Mouse (Mus musculus) lung, embryonic 14.5 days (tissue): Measurements from ENCODE around the gene Ppp2ca. TPM values are rescaled to one million over a fixed set of nuclear protein-coding genes. Genes with fewer than 3 reads are reported as not detected.
A peak's percentile ranks its signal among the peaks of the same experiment; 100 is the strongest.
"Not testable (repeated sequence)": the region's sequence is repeated elsewhere in the genome, so short reads cannot be mapped to it uniquely, and the experiment has no call there.

Source experiments
- ATAC-seq: fragments of 200-750 bp; cut with Nextera tagmentation; 2 replicates; pipeline ENCODE4 v1.8.0; 2017; ENCODE audit warnings: mild to moderate bottlenecking, moderate TSS enrichment, moderate library complexity; ENCODE audit not compliant: insufficient read depth
- DNase-seq: peaks from one replicate; pipeline ENCODE4 v3.0.0-alpha.2; 2015
- H3K27ac ChIP-seq: fragments of 300-500 bp; sonication (generic); 2 replicates; pipeline ENCODE4 v1.5.1; 2014; ENCODE audit warnings: low read depth, mild to moderate bottlenecking, moderate library complexity
- H3K27me3 ChIP-seq: fragments of 300-500 bp; sonication (generic); 2 replicates; pipeline ENCODE4 v1.6.1; 2014; ENCODE audit warnings: low read length, control low read depth; ENCODE audit not compliant: insufficient read depth
- H3K36me3 ChIP-seq: fragments of 300-500 bp; sonication (generic); 2 replicates; pipeline ENCODE4 v1.6.1; 2014; ENCODE audit warnings: control low read depth; ENCODE audit not compliant: insufficient read depth
- H3K4me1 ChIP-seq: fragments of 300-500 bp; sonication (generic); 2 replicates; pipeline ENCODE4 v1.6.1; 2014; ENCODE audit warnings: antibody characterized with exemption, control low read depth; ENCODE audit not compliant: insufficient read depth
- H3K4me2 ChIP-seq: fragments of 300-500 bp; sonication (generic); 2 replicates; pipeline ENCODE4 v1.6.1; 2014; ENCODE audit warnings: mild to moderate bottlenecking
- H3K4me3 ChIP-seq: fragments of 300-500 bp; sonication (generic); 2 replicates; pipeline ENCODE4 v1.5.1; 2014; ENCODE audit warnings: low read depth, low read length
- H3K9ac ChIP-seq: fragments of 300-500 bp; sonication (generic); 2 replicates; pipeline ENCODE4 v1.6.1; 2014
- H3K9me3 ChIP-seq: fragments of 300-500 bp; sonication (generic); 2 replicates; pipeline ENCODE4 v1.6.1; 2016; ENCODE audit warnings: low read depth, low read length, control low read depth
- CTCF ChIP-seq: IDR thresholded peaks from 2 replicates; pipeline ENCODE4 v1.5.1; 2016; ENCODE audit warnings: antibody characterized with exemption, low read depth
- WGBS: fragments of 180-500 bp; shearing (Covaris S2); extraction: QIAGEN DNeasy Blood & Tissue Kit; methylation state at CpG from one replicate; pipeline ENCODE4 v1.1.7; 2014; 5-methylcytosine and 5-hydroxymethylcytosine counted together
- polyA plus RNA-seq: library from polyadenylated mRNA; unstranded; fragments of >200 nt; fragmentation: Nextera tagmentation; extraction: Ambion mirVana; gene quantifications from 2 replicates; pipeline ENCODE4 v1.2.1, GENCODE M21; 2014

The Ppp2ca gene
- polyA plus RNA-seq, 1 experiment from 2014 or later: 95.3 TPM

DNA sequence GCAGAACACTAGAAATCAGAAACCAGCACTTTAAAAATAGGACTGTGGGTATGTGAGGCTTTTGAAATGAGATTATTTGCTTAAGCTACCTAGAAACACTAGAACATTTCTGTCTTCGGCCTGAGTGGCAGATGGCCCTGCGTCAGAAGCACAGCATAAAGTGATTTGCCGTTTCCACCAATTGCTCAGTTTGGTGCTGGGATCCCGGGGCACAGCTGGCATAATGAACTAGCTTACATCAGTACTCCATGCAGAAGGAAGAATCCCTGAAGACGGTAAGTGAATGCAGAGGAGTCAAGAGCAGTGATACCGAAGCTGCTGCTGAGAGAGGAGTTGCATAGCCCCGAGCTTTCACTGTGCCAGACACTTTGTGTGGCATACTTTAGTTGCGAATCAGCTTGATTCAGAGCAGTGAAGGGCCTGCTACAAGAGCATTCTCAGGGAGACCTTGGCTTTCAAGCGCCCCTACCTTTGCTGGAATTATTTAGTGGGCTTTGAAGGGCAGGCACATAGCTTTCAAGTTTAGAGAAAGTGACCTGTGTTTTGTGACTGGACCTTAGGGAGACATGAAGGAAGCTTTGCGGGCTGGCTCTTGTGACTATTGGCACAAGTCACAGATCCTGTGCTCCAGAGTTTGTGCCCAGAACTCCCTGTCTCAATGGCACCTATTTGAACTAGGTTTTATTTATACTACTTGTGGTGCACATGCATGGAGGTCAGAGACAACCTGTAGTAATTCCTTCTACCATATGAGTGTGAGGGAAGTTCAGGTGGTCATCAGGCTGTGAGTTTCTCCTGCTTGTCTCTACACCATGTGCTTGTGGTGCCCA is 31.4 kb downstream of the Ppp2ca start:
- Histone ChIP-seq H3K4me1 (0 out of 2 replicates have a peak, but pooled peaks cover 2% of the 10 kb centered on the region), H3K9me3 (no peaks in the 10 kb centered on the region), H3K36me3 (peaks cover 16% of the 10 kb centered on the region), H3K4me2 (no peak overlapping the region), H3K4me3 (no peak overlapping the region), H3K27me3 (no peaks in the 10 kb centered on the region), H3K27ac (peak overlapping the region; percentile 26; the same call in 1 of the 2 replicates), H3K9ac (no peak overlapping the region)
- no peak for TF ChIP-seq CTCF
- 58% methylated on average over 10 of the region's 10 CpGs for WGBS
- DNase-seq (no peak), ATAC-seq (no peak)

DNA sequence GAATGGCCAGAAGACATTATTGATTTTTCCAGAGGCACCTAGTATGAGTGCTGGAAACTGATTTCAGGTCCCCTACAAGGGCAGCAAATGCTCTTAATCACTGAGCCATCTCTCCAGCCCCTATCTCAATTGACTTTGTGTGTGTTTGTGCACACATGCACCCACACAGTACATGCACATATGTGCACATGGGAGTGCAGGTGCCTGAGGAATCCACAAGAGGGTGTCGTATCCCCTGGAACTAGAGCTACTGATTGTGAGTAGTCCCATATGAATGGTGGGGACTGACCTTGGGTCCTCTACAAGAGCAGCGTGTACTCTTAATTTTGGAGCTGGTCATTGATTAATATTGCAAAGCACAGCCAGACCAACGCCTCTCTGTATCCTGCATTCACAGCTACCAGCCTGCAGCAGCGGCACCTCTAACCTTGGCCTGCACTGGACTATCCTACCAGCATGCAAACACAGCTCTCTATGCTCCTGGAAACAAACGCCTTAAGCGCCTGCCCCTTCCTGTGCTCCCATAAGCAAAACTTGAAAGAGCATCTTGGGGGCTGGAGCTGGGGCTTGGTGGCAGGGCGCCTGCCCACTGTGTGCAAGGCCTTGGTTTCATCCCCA is 32.1 kb downstream of the Ppp2ca start:
- ATAC-seq (no peak), DNase-seq (no peak)
- Histone ChIP-seq H3K4me1 (0 out of 2 replicates have a peak, but pooled peaks cover 2% of the 10 kb centered on the region), H3K9ac (no peak overlapping the region), H3K36me3 (peaks cover 8% of the 10 kb centered on the region; the same call in 1 of the 2 replicates), H3K4me3 (no peak overlapping the region), H3K27ac (no peak overlapping the region), H3K9me3 (no peaks in the 10 kb centered on the region), H3K4me2 (no peak overlapping the region), H3K27me3 (no peaks in the 10 kb centered on the region)
- peak; percentile 44; the same call in 1 of the 2 replicates for TF ChIP-seq CTCF
- WGBS: 71% methylated on average over 7 of the region's 7 CpGs

DNA sequence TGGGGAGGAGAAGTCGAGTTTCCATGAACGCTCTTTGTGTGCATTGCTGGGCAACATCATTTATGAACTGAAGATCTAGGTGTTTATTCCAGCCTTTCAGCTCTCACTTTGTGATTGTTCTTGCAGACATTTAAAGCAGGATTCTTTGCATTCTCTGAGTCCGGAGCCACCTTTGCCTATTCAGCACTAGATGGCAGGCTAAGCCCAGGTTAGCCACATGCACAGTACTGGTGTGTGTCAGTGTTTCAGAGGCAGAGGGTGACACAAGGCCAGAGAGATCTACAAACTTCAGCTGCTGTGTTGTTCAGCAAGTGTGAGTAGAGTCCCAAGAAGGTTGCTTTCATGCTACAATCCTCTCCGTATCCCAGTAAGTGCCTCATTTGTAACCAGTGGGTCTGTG is 45.2 kb downstream of the Ppp2ca start:
- not testable (repeated sequence) for H3K9ac ChIP-seq, H3K4me2 ChIP-seq, H3K27ac ChIP-seq, H3K27me3 ChIP-seq, H3K4me1 ChIP-seq, H3K9me3 ChIP-seq, ATAC-seq, H3K36me3 ChIP-seq, H3K4me3 ChIP-seq
- 34% methylated on average over 4 of the region's 4 CpGs for WGBS
- TF ChIP-seq CTCF: peak; percentile 72
- peak; percentile 77 for DNase-seq

DNA sequence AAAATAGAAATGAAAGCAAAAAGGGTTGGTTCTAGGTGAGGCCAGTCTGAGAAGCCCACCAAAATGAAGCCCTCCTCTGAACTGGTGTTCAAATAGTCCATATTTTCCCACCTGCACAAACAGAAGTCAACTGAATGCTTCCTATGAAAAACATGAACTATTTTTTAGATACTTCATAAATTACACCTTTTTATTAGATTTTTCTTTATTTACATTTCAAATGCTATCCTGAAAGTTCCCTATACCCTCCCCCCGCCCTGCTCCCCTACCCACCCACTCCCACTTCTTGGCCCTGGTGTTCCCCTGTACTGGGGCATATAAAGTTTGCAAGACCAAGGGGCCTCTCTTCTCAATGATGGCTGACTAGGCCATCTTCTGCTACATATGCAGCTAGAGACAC is 46.9 kb downstream of the Ppp2ca start, which contains the start of gene Olfr1373:
Gene Olfr1373 (minus strand): TSS at position 101 of the 400 bp plus-strand sequence.
- not testable (repeated sequence) for H3K9me3 ChIP-seq, H3K27me3 ChIP-seq, H3K4me1 ChIP-seq, ATAC-seq, H3K27ac ChIP-seq, H3K9ac ChIP-seq, H3K36me3 ChIP-seq, H3K4me3 ChIP-seq, DNase-seq, H3K4me2 ChIP-seq
- 56% methylated on average over 1 of the region's 1 CpGs for WGBS

DNA sequence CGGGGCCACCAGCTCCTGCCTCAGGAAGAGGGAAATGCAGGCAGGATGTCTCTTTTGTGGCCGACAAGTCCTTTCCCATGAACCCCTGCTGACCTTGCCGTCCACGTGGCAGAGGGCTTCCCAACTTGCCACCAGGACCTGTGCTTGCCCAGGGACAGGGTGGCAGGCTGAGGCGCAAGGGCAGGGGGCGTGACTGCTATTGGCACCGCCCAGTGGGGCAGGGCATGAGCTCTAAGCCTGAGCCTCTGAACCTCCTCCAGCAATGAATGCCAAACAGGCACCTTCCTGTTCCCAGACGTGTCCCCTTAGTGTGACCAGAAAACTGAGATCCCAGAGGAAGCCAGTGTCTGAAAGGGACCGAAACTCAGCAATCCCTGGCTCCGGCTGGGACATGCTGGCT is 65.4 kb downstream of the Ppp2ca start:
- H3K9me3 ChIP-seq: no peaks in the 10 kb centered on the region
- ATAC-seq (0 out of 2 replicates have a peak, but pooled peaks have one; percentile 32), DNase-seq (peak; percentile 13)
- 28% methylated on average over 10 of the region's 10 CpGs for WGBS
- no peak overlapping the region for H3K4me2 ChIP-seq
- H3K27me3 ChIP-seq: peaks cover 11% of the 10 kb centered on the region
- no peaks in the 10 kb centered on the region for H3K4me1 ChIP-seq
- no peaks in the 10 kb centered on the region for H3K36me3 ChIP-seq
- no peak overlapping the region for H3K9ac ChIP-seq
- H3K4me3 ChIP-seq: no peak overlapping the region
- TF ChIP-seq CTCF: no peak
- H3K27ac ChIP-seq: no peak overlapping the region

DNA sequence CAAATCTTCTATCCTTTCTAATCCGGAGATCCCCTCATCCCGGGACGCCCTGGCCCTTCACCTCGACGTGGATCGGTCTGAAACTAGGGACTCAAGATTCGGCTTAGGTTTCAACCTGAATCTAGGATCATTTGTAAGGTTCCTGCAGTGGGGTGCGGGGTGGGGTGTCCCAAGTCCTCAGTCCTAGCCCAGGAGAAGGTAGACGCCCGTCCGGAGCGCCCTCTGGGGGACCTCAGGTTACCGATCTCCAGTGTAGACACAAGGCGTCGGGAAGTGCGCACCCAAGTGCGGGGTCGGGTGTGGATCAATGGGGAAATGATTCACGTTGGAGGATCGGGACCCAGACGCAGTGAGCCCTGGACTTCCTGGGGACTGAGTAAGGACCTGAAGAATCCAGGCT is 68.6 kb downstream of the Ppp2ca start:
- DNase-seq: peak; percentile 25
- H3K4me2 ChIP-seq: peak overlapping the region; percentile 71

DNA sequence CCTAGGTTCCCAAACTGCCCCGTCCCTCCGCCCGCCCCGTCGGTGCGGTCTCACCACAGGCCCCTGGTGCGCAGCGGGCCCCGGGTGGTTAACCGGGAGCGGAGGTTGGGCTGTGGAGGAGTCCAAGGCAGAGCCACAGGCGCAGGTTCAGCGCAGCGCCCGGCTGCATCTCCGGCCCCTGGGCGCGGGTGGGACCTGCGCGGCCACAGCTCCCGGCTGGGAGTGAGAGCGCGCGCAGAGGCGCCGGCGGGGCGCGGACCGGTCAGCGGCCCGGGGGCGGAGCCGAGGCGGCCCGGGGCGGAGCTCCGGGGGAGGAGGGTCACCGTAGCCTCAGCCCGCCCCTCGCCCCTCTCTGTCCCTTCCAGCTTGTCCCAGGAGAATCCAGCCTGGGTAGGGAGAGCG is 69.4 kb downstream of the Ppp2ca start:
- peaks cover 11% of the 10 kb centered on the region for H3K27me3 ChIP-seq
- peak overlapping the region; percentile 34; the same call in 1 of the 2 replicates for H3K9ac ChIP-seq
- ATAC-seq (peak; percentile 85), DNase-seq (peak; percentile 68)
- H3K4me1 ChIP-seq, H3K9me3 ChIP-seq, H3K27ac ChIP-seq, H3K36me3 ChIP-seq: not testable (repeated sequence)
- peak overlapping the region; percentile 47 for H3K4me3 ChIP-seq
- 2% methylated on average over 16 of the region's 42 CpGs for WGBS
- peak overlapping the region; percentile 71 for H3K4me2 ChIP-seq

More for the DNA sequence above, 68.6 kb downstream of the Ppp2ca start:
- Histone ChIP-seq H3K9ac (no peak overlapping the region), H3K36me3 (no peaks in the 10 kb centered on the region), H3K4me1 (no peaks in the 10 kb centered on the region), H3K27ac (no peak overlapping the region), H3K9me3 (no peaks in the 10 kb centered on the region), H3K27me3 (peaks cover 11% of the 10 kb centered on the region), H3K4me3 (peak overlapping the region; percentile 47)
- WGBS: under 1% methylated on average over 21 of the region's 21 CpGs
- ATAC-seq: no peak
- peak; percentile 15; the same call in 1 of the 2 replicates for TF ChIP-seq CTCF
